Mouse (Mus musculus): ENCODE measurements at regions not wholly inside any gene's neighbourhood (a gene's known extent, or its start where the extent isn't known, plus 50 kb on each side); places are given as distances from the start of the nearest gene placed in this dataset.

- TF ChIP-seq HCFC1 (IDR thresholded peaks at IDR 0.05; ENCODE audit: borderline replicate concordance, insufficient read depth, low read length) (no peak), MAFK (IDR thresholded peaks at IDR 0.05; ENCODE audit: insufficient read depth, low read depth, low read length) (no peak), ZC3H11A (IDR thresholded peaks at IDR 0.05; ENCODE audit: borderline replicate concordance, low read depth, low read length) (no peak)
These were observed 182.1 kb upstream of the Cdh5 start for GRCm38 (mm10) chr8:103919324-103919723.
